ENCODE assay signal across 15 mouse cellular contexts in the genomic region with DNA sequence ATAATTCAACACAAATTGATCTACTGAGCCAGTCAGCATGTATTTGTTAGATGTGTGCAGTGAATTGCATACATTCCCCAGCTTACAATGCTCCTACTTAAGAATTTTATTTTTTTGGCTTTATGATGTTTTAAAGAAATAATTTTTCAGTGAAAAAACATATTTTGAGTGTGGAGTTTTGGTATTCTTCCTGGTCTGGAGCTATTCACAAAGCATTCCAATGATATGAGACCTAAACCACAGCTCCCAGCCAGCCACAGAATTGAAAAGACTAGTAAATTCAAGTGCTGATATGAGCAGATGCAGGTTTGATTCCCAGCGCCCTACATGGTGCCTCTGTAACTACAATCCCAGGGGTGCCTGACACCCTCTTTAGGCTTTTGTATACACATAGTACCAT.
"Had no signal": no experiment of that assay in that cellular context is flagged by ENCODE, and none has a peak within 500 bp of the region (broad histone marks: within the 10 kb centered on the region; RNA-seq: fewer than 3 reads in every experiment).

No protein-coding gene starts in this region.

- DNase-seq: gastrocnemius, postnatal 14 days; gastrocnemius, postnatal 36 days; heart, adult 11 months; heart, adult 2 months; heart, postnatal 14 days; heart, postnatal 36 days; kidney, adult 11 months; kidney, adult 2 months; kidney, adult 9 months; kidney, postnatal 14 days; kidney, postnatal 36 days; layer of hippocampus, adult 9-11 months; layer of hippocampus, postnatal 36 days; liver; liver, embryonic 13.5 days had no signal
